Mouse (Mus musculus): ENCODE data around the gene Ap4b1. TPM values are rescaled to one million over a fixed set of nuclear protein-coding genes. Genes with fewer than 3 reads are reported as not detected.

Ap4b1 gene
- polyA plus RNA-seq, 1 experiment from 2014 or later: 23.5 TPM

DNA sequence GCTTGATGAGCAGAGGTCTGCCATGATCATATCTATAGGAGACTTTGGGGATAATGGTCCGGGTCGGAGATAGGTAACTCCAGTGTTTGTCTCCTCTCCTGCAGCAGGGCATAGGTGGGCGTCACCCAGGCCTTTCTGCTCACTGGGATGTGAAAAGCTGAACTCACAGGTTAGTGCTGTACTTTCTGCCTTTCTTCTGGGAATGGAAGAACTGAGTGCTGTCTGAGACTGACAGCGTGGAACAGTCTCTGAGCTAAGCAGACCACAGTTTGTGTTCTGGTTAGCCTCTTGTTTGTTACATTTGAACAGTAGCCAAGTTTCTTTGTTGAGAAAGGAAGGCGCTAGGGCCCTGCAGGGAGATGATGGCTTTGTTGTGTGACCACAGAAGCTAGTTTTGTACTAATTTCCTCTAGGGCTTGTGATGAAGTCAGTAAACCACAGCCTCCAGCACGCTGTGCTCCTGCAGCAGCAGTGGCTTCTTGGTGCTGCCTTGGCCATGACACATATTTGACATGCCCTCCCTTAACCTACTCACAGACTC, 50.6 kb downstream of the Ap4b1 start:
- H3K36me3 ChIP-seq: no peaks in the 10 kb centered on the region
- no peak overlapping the region for H3K4me2 ChIP-seq (replicated peaks)
- no peak overlapping the region for H3K4me3 ChIP-seq
- no peak for ATAC-seq (replicated peaks)
- no peaks in the 10 kb centered on the region for H3K9me3 ChIP-seq
- no peak overlapping the region for H3K9ac ChIP-seq (replicated peaks)
- H3K4me1 ChIP-seq: 0 out of 2 replicates have a peak, but pooled peaks cover 7% of the 10 kb centered on the region
- no peaks in the 10 kb centered on the region for H3K27me3 ChIP-seq
- H3K27ac ChIP-seq (replicated peaks): no peak overlapping the region
- 55% methylated on average over 6 of the region's 6 CpGs for WGBS

DNA sequence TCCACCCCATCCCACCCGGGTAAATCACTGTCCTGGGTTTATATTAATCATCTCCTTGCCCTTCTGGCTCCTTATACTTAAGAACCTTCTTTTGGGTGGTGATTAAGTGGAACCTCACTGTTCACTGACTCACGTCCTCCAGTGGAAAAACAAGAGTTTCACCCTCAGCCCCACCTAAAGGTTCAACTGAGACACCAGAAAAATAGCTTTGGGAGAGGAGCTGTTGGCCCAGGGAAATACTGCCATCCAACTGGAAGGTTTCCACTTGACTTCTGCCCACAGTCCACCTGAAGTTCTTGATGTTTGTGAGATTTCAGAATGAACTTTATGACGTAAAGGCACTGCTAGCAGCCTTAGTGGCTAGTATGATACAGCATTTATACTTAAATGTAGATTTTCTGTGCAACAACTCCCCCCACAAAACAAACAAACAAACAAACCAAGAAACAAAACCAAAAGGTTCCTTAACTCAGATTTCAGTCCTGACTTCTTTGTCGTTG, 53.5 kb downstream of the Ap4b1 start:
- Histone ChIP-seq H3K4me2 (replicated peaks) (no peak overlapping the region), H3K27me3 (no peaks in the 10 kb centered on the region), H3K9me3 (no peaks in the 10 kb centered on the region), H3K27ac (replicated peaks) (no peak overlapping the region), H3K36me3 (no peaks in the 10 kb centered on the region), H3K9ac (replicated peaks) (no peak overlapping the region), H3K4me3 (no peak overlapping the region), H3K4me1 (0 out of 2 replicates have a peak, but pooled peaks cover 7% of the 10 kb centered on the region)
- WGBS: 83% methylated on average over 4 of the region's 4 CpGs
- ATAC-seq (replicated peaks): no peak

DNA sequence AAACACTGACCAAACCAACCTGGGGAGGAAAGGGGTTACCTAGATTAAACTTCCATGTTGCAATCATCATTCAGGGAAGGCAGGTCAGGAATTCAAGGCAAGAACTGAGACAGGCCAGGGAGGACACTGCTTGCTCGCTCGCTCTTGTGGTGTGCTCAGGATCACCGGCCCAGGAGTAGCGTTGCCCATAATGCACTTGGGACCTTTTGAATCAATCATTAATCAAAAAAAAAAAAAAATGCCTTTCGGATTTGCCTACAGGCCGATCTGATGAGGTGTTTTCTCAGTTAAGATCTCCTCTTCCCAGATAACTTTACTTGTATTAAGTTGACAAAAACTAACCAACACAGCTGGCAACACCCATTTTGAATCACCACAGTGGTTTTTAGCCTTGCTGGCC, 54.9 kb downstream of the Ap4b1 start:
- H3K4me3 ChIP-seq: no peak overlapping the region
- H3K4me2 ChIP-seq (replicated peaks): no peak overlapping the region
- 0 out of 2 replicates have a peak, but pooled peaks cover 7% of the 10 kb centered on the region for H3K4me1 ChIP-seq
- no peaks in the 10 kb centered on the region for H3K9me3 ChIP-seq
- WGBS: 94% methylated on average over 6 of the region's 6 CpGs
- ATAC-seq (replicated peaks): no peak
- H3K27me3 ChIP-seq: no peaks in the 10 kb centered on the region
- no peak overlapping the region for H3K9ac ChIP-seq (replicated peaks)
- H3K36me3 ChIP-seq: no peaks in the 10 kb centered on the region
- no peak overlapping the region for H3K27ac ChIP-seq (replicated peaks)

GRCm38 (mm10) chr3:103867424-103867971, 58.2 kb downstream of the Ap4b1 start:
- no peak overlapping the region for H3K27ac ChIP-seq (replicated peaks)
- no peaks in the 10 kb centered on the region for H3K27me3 ChIP-seq
- 91% methylated on average over 5 of the region's 5 CpGs for WGBS
- no peak overlapping the region for H3K4me3 ChIP-seq
- no peaks in the 10 kb centered on the region for H3K4me1 ChIP-seq
- no peak for ATAC-seq (replicated peaks)
- H3K9ac ChIP-seq (replicated peaks): no peak overlapping the region
- H3K9me3 ChIP-seq: no peaks in the 10 kb centered on the region
- no peaks in the 10 kb centered on the region for H3K36me3 ChIP-seq
- H3K4me2 ChIP-seq (replicated peaks): no peak overlapping the region

- no peak for ATAC-seq (replicated peaks)
- Histone ChIP-seq H3K9ac (replicated peaks) (no peak overlapping the region), H3K36me3 (no peaks in the 10 kb centered on the region), H3K9me3 (no peaks in the 10 kb centered on the region), H3K27ac (replicated peaks) (no peak overlapping the region), H3K27me3 (no peaks in the 10 kb centered on the region), H3K4me1 (no peaks in the 10 kb centered on the region), H3K4me2 (replicated peaks) (no peak overlapping the region), H3K4me3 (no peak overlapping the region)
- 86% methylated on average over 4 of the region's 4 CpGs for WGBS
These were observed 58.7 kb downstream of the Ap4b1 start for GRCm38 (mm10) chr3:103868008-103868407.

Other genes starting within 250 kb of the Ap4b1 start
- gene Syt6, start 234.3 kb upstream of the Ap4b1 start, polyA plus RNA-seq (2015; fragmentation: Nextera tagmentation; extraction: Ambion mirVana): 19.2 and 22.1 TPM in 2 replicates
- gene Atg4a-ps, start 163.5 kb upstream of the Ap4b1 start, polyA plus RNA-seq (2015; fragmentation: Nextera tagmentation; extraction: Ambion mirVana): 0.24 TPM in 1 of 2 replicates, not detected in the other
- 5.1 and 5.3 TPM in 2 replicates for gene Olfml3, start 71.5 kb upstream of the Ap4b1 start, polyA plus RNA-seq (2015; fragmentation: Nextera tagmentation; extraction: Ambion mirVana)
- gene Gm10964, start 70.2 kb upstream of the Ap4b1 start, polyA plus RNA-seq (2015; fragmentation: Nextera tagmentation; extraction: Ambion mirVana): not detected in 2 replicates
- 13.0 and 13.5 TPM in 2 replicates for gene Hipk1, start 18.0 kb upstream of the Ap4b1 start, polyA plus RNA-seq (2015; fragmentation: Nextera tagmentation; extraction: Ambion mirVana)
- gene Dclre1b, start 76 bp upstream of the Ap4b1 start, polyA plus RNA-seq (2015; fragmentation: Nextera tagmentation; extraction: Ambion mirVana): 24.2 and 26.8 TPM in 2 replicates
- gene Gm43064, start 53 bp downstream of the Ap4b1 start, polyA plus RNA-seq (2015; fragmentation: Nextera tagmentation; extraction: Ambion mirVana): 0.37 TPM in 1 of 2 replicates, not detected in the other
- 0.11 TPM in 1 of 2 replicates, not detected in the other for gene Bcl2l15, start 23.1 kb downstream of the Ap4b1 start, polyA plus RNA-seq (2015; fragmentation: Nextera tagmentation; extraction: Ambion mirVana)
- gene Ptpn22, start 50.3 kb downstream of the Ap4b1 start, polyA plus RNA-seq (2015; fragmentation: Nextera tagmentation; extraction: Ambion mirVana): 0.24 and 0.28 TPM in 2 replicates
- 25.6 and 27.0 TPM in 2 replicates for gene Rsbn1, start 104.6 kb downstream of the Ap4b1 start, polyA plus RNA-seq (2015; fragmentation: Nextera tagmentation; extraction: Ambion mirVana)
- 26.9 and 28.9 TPM in 2 replicates for gene Phtf1, start 158.6 kb downstream of the Ap4b1 start, polyA plus RNA-seq (2015; fragmentation: Nextera tagmentation; extraction: Ambion mirVana)

Data from forebrain, embryonic 15.5 days (tissue).